Mouse (Mus musculus): ENCODE data around the gene Scyl3.

Scyl3 gene

GRCm38 (mm10) chr1:163928846-163929245 lies at the start of gene Scyl3:
Scyl3 (plus strand) TSS chr1:163929100.
- peak; percentile 36 for DNase-seq (ENCODE audit: low read depth)

DNA sequence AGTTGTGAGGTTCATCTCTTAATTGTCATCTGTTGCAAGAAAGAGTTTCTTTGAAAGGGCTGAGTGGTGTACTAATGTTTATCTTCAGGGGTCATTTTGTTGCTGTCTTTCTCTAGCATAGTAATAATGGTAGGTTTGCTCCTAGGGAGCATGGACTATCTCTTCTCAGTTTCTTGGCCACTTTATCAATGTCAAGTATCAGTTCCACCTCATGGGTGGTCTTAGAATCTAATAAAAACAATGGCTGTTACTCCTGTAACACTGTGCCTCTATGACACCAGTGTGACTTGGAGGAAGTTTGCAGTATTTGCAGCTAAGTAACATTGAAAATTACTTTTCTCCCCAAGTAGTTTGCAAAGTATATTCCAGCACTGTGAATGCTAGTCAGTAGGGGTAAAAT lies 39.3 kb upstream of the Scyl3 start:
- DNase-seq (ENCODE audit: low read depth): no peak

- no peak for DNase-seq (ENCODE audit: low read depth)
Measured at GRCm38 (mm10) chr1:163893294-163893693, 35.6 kb upstream of the Scyl3 start.

- no peak for DNase-seq (ENCODE audit: low read depth)
Measured at GRCm38 (mm10) chr1:163893774-163894527, 34.9 kb upstream of the Scyl3 start.

DNA sequence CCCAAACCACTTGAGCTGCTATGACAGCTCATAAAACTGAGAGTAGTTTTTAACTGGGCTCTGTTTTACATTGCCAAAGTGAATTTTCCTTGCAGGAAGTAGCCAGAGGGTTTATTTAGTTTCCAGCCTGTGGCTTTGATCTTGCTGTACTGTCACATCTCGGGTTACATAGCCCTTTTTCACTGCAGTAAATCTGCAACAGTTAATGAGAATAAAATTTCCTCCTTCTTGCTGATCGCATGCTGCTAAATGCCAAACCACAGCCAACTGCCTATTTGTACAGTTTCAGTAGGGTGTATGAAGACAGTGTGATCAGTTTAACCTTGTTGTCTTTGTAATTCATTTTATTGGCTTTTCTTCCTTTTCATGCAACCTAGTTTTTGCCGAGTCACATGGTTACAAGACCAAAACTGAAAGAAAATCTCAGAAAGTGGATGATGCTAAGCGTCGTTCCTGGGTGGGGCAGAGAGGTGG lies 30.6 kb upstream of the Scyl3 start:
- peak; percentile 66 for DNase-seq (ENCODE audit: low read depth)

DNA sequence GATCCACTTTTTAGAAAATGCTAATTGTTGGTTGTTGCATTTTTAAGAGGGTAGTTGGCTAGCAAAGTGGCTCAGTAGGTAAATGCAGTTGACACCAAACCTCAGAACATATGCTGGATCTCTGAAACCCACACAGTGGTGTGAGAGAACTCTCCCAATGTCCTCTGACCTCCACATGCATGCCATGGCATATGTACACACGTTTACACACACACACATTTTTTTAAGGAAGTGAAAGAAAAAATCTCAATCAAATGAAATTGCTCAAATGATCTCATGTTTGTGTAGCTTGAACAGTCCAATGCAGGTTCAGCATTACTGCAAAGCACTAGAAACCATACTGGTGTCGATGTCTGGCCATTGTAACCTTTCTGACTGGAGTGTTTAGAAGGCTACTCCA lies 29.3 kb upstream of the Scyl3 start:
- no peak for DNase-seq (ENCODE audit: low read depth)

DNA sequence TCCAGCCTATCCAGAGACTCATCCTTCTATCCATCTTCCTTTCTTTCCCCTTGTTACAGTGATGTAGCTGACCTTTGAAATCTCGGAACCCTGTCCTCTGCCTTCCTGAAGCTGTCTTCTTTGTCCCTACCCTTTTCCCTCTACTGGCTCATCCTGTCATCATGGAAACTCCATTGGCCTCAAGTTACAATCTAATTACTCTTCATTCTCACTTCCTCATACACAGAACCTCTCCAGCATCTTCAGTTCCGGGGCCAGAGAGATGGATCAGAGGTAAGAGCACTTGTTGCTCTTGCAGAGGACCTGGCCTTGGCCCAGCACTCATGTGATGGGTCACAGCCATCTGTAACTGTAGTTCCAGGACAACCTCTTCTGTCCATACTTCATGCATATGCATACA lies 28.7 kb upstream of the Scyl3 start:
- DNase-seq (ENCODE audit: low read depth): no peak

DNA sequence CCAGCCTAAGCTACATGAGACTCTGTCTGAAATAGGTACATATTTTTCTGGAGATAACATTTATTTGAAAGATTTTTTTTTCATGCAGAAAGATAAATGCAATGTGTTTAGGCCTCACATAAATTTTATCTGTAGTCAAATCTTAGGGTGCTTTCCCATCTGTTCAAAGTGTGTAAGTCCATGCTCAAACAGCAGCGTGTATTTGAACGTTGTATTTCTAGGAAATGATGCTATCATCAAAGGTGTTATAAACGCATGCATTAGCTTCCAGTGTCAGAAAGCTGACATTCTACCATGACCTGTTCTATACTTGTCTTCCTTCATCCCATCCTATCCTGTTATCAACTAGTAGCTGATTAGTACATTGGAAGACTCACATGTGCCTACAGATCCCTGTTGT lies 25.5 kb upstream of the Scyl3 start:
- DNase-seq (ENCODE audit: low read depth): peak; percentile 32

DNA sequence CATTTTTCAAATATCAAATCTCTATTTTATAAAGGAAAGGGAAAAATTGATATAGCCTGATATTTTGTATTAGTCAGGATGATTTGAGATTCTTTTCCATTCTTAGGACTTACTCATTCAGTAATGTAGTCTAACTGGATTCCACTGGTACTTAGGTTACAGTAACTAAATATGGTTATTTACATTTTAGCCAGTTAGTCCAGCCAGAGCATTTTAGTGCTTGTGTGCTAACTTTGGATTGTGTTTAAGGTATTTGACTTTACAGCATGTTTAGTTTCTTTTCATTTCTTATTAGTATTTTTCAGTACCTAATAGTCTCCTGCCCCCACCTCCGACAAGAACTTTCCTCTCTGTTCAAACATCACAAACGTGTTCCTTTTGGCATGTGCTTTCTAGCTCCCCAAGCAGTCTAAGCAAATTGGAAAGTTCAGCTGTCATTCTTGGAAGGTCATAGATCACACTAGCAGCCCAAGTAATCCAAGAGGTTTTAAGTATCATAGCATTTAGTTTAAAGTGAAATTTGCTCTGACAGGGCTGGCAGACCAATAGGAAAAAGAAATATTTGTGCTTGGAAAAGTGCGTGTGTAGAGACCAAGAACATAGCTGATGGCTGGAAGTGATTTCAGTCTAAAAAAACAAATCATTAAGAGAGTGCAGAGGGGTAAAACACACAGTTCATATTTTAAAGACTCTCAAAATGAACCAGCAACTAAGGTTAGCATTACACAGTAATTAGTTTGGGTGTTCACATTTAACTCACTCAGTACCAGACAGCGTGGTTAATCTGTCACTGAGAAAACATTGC lies 21.7 kb upstream of the Scyl3 start:
- no peak for DNase-seq (ENCODE audit: low read depth)

DNA sequence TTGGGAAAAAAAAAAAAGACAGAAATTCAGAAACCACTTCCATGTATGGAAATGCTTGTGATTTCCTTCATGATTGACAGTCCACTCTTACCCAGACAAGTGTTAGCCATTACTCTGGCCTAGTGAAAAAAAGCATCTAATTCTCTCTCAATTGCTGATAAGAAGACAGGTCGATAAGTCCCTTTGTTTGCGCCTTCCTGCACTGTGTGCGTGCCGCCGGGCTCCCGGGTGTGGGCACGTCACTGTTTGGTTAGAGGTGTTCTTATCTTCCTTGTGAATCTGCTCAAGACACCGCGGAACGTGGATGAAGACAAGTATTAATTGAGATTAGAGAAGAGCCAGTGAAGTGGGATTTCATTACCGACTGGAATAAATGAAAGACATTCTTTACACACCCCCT lies 20.5 kb upstream of the Scyl3 start:
- no peak for DNase-seq (ENCODE audit: low read depth)

DNA sequence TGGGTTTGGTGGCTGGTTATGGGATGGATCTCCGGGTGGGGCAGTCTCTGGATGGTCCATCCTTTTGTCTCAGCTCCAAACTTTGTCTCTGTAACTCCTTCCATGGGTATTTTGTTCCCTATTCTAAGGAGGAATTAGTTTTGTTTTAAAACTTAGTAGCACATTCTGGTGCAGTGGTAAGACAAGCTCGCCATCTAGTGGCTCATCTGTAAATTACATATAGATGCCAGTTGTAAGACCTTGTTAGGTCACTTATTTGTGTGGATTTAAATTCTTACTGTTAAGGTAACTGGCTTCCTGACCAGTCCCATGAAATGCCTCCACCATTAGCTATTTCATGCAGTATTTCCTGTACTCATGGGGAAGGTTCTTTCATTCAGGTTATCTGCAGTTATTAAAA lies 18.6 kb upstream of the Scyl3 start:
- peak; percentile 79 for DNase-seq (ENCODE audit: low read depth)

- no peak for DNase-seq (ENCODE audit: low read depth)
Measured at GRCm38 (mm10) chr1:163910785-163911184, 18.1 kb upstream of the Scyl3 start.

DNA sequence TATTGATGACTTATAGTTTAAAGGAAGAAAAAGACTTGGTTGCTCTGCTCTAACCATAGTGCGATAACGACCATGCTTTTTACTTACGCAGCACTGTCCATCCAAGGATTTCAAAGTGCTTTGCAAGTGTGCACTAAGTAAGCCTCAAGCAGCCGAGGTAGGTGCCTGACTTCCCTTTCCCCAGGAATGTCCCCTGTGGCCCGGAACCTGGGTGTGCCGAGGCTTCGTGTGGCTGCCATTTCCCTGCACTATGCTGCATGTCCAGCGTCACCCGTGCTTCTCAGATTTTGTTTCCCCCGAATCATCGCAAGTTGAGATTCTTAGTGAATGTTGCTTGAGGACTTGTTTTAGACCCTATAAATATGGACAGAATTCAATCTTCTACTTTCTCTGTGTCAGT lies 16.9 kb upstream of the Scyl3 start:
- no peak for DNase-seq (ENCODE audit: low read depth)

DNA sequence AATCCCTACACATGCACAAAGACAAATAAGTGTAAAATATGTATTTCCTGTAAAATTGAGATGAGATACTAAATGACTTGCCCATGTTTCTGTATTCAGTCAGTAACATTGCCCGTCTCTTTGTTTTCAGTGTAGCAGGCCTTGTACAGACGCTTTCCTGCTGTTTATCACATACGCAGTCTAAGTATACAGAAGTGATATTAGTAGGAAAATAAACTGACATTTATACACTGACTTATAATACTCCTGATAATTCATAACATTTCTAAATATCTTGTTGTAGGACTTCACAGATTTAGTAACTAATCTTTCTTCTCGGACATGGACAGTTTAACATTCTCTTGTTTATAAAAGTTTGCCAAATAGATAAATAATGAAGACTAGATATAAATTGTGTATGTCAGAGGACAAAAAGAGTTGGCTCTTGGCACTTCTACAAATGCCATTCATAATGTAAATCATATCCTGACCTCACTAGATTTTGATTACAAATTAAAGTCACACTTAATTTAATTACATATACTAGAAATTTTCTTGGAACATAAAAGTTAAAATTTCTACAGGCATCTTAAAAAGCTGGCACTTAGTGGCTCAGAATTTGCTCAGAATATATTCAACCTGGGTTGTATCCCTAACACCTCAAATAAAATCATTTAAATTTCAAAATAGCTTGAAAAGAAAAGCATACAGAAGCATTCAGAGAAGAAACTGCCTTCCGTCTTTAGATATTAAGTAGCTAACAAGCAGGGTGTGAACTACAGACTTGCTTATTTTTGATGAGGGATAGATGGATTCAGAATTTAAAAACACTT lies 11.3 kb upstream of the Scyl3 start:
- DNase-seq (ENCODE audit: low read depth): no peak

DNA sequence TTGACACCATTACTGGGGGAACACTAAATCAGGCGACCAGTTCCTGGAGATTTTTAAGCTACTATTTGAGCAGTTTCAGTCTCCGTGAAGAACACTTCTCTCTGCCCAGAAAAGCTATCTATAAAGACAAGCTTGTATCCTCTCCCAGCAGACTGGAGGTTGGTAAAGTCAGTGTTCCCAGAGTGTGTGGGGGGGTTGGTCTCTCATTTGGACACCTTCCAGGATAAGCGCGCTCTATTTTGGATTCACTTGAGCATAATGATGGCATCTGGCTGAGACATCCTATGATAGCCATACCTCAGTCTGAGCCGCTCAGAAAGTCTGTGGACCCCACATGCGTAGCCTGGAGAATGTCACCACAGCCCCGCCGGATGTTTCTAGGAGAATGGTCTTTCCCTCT lies 4.8 kb upstream of the Scyl3 start:
- DNase-seq (ENCODE audit: low read depth): no peak

- peak; percentile 98 for DNase-seq (ENCODE audit: low read depth)
Measured at GRCm38 (mm10) chr1:163929636-163930457, 947 bp downstream of the Scyl3 start.

GRCm38 (mm10) chr1:163930458-163930794 lies 1.5 kb downstream of the Scyl3 start:
- DNase-seq (ENCODE audit: low read depth): peak; percentile 69

DNA sequence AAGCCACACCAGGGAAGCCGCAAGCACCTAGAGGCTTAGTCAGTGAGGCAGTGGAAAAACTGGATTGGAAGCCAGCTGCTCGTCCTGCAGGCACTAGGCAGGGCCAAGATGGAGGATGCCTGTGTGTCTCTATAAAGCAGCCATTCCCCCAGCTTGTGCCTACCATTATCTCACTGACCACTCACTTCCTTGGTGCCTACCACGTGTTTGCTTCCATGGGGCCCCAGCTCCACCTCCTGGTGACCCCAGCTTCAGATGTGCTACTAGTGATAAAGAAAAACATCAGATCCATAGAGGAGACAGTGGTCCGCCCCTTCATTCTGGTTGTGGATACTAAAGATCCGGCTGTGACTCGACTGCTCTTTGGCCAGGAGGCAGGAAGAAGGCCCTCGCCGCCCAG lies 2.9 kb downstream of the Scyl3 start:
- DNase-seq (ENCODE audit: low read depth): no peak

DNA sequence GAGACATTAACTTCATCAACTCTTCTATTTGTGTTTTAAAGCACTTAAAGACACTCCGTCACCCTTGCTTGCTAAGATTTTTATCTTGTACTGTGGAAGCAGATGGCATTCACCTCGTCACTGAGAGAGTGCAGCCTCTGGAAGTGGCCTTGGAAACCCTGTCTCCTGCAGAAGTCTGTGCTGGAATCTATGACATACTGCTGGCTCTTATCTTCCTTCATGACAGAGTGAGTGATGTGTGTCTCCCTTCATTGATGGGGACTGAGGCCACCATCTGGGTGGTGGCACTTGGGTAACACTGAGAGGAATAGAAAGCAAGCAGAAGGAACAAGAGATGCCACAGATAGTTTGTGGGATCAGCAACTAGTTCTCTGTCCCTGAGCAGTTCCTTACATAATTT lies 5.7 kb downstream of the Scyl3 start:
- no peak for DNase-seq (ENCODE audit: low read depth)

- no peak for DNase-seq (ENCODE audit: low read depth)
Measured at GRCm38 (mm10) chr1:163942056-163942455, 13.2 kb downstream of the Scyl3 start.

- no peak for DNase-seq (ENCODE audit: low read depth)
Measured at GRCm38 (mm10) chr1:163953396-163953795, 24.5 kb downstream of the Scyl3 start.

- no peak for DNase-seq (ENCODE audit: low read depth)
Measured at GRCm38 (mm10) chr1:163958036-163958435, 29.1 kb downstream of the Scyl3 start.
